Mouse (Mus musculus) thymus, postnatal 14 days (tissue): ENCODE measurements around the gene Pir.

ENCODE experiments used
- DNase-seq: peaks from one replicate; pipeline ENCODE4 v3.0.0; 2021

Pir gene

DNA sequence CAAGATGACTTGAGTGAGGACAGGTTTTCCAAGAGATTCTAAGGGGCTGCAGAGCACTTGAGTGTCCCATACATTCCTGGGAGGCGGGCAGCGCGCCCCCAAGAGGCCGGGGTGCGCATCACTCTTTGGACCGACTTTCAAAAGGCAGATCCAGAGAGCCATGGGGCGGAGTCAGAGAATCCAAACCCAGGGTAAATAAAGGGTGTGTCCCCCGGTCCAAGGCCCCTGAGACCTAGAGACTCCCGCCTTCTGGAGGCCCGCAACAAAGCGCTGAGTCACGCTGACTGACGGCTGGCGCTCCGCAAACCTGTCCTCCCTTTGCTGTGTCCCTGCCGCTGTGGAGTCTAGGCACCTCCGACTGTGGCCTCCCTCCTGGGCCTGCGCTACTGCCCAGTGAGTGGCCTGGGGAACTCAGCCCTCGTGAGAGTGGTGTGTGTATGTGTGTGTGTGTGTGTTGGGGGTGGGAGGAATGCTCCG lies at the start of gene Pir:
TSS of gene Pir (plus strand) at position 87 of the 477 bp plus-strand sequence.
- DNase-seq, result peak; percentile 12

DNA sequence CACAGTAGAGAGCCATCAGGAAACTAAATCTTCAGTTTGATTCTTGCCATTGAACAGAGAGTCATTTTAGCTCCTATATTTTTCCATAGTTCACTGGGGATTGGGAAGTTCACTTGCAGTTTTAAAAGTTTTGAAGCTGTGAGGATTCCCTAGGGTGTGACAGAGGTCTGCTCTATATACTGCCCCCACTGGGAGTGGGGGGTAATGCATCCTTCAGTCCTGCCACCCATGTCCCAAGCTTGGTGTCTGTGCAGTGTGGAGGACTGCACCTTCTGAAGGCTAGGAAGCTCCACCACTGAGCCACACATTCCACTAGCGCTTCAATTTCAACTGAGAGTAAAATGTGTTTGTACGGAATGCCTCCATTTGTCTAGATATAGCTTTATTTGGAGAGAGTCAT lies 47.2 kb upstream of the Pir start:
- peak; percentile 24 for DNase-seq

- DNase-seq, result no peak
Observed at GRCm38 (mm10) chrX:164233380-164233779, 35.8 kb upstream of the Pir start.

DNA sequence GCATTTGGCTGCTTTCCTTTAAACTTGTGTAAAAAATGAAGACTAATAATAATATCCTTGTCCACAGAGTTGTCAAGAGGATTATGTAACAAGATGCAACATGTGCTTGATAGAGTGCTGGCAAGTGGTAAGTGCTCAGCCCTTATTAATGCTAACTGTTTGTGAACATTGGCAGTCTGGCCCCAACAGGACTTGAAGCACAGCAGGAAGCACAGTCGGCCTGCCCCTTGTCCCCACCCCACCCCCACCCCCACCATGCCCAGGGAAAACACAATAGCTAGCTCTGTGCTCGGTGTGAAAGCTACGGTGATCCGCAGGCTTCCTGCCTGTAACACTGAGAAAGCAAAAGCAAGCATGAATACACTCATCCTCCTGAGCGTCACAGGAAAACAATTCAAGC lies 23.5 kb upstream of the Pir start:
- no peak for DNase-seq

GRCm38 (mm10) chrX:164246722-164247121 lies 22.4 kb upstream of the Pir start:
- DNase-seq, result no peak

GRCm38 (mm10) chrX:164256527-164256926 lies 12.6 kb upstream of the Pir start:
- no peak for DNase-seq

DNA sequence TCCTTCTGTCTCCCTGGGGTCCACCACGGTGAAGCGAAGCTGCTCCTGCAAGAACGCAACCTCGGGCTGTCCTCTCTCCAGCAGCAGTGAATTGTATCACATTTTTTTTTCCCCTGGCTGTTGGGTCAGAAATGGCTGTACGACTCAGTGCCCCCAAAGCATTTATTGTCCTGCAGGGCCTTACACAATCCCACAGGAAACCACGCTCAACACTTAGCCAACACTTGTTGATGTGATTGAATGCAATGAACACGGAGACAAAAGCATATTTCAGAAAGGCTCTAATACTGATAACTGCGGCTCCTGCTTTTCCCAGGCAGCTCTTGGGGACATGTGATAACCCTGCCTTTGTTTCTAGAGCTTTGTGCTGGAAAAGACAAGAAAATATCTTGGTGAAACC lies 11.1 kb upstream of the Pir start, which contains the start of gene Bmx:
TSS of gene Bmx (minus strand) at position 137 of the 400 bp plus-strand sequence.
- no peak for DNase-seq

- DNase-seq, result no peak
Observed at GRCm38 (mm10) chrX:164258662-164259061, 10.5 kb upstream of the Pir start.

DNA sequence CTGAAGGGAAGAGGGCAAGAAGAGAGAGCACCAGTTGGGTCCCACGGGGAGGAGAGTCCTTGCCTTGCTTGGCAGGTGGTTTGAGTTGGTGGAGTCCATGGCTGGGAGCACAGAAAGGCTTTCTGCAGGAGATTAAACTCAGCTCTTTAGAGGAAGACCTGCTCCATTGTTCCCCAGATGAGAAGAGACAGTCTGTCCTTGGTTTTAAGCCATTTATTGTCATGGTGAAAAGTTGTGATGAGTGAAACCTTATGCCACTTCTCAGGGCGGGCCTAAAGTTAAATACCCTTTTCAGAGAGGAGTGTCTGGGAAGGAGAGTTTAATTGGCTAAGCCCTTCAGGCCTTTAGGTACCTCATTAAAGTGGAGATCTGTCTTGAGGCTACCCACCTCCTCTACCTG lies 6.9 kb upstream of the Pir start:
- no peak for DNase-seq

DNA sequence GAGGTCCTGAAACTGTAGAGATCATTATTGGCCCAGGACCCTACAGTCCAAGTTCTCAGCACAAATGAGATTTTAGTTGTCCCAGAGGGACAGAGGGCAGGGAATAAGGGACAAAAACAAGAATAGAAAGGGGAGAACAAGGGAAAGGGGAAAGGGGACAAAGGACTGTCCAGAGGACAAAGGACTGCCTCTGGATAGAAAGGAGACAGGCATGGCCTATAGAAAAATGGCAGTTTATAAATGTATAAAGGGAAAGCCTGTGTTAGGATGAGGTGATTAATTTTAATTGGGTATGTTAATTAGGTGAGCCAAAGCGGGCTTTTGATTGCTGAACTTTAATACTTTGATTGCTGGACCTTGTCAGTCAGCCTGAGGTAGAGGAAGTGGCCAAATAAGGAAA lies 4.3 kb upstream of the Pir start:
- no peak for DNase-seq

DNA sequence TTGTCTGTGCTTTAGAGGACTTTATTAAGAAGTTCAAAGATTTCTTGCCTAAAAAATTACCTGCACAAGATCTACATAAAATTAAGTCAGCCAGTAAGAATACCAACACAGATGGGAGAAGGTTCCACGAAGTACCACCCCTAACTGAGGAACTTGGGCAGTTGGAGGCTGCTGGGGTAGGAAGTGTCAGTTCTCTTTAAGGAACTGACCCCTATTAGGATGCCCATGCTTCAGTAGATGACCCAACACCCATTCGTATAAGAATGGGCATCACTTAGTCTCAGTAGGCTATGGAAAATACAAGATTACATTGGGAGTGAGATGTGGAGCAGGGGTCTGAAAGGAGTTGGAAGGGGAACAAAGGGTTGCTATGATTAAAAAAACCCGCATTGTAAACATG lies 1.4 kb downstream of the Pir start:
- DNase-seq, result no peak

DNA sequence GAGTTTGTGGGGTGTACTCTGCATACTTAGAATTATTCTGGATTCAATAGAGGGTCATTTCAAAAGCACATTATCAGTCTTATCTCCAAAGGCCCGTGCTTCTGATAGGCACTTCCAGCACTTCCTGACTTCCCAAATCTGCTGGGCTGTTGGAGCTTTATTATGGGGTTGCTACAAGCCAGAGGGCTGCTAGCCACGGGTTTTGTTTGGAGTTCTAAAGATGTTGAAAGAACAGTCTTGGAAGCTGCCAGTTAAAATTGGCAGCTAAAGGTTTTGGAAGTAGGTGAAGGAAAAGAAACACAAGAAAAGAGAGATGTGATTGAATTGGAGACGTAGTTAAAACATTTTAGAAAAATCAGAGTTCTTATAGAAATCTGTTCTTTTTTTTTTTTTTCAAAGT lies 6.4 kb downstream of the Pir start:
- no peak for DNase-seq

DNA sequence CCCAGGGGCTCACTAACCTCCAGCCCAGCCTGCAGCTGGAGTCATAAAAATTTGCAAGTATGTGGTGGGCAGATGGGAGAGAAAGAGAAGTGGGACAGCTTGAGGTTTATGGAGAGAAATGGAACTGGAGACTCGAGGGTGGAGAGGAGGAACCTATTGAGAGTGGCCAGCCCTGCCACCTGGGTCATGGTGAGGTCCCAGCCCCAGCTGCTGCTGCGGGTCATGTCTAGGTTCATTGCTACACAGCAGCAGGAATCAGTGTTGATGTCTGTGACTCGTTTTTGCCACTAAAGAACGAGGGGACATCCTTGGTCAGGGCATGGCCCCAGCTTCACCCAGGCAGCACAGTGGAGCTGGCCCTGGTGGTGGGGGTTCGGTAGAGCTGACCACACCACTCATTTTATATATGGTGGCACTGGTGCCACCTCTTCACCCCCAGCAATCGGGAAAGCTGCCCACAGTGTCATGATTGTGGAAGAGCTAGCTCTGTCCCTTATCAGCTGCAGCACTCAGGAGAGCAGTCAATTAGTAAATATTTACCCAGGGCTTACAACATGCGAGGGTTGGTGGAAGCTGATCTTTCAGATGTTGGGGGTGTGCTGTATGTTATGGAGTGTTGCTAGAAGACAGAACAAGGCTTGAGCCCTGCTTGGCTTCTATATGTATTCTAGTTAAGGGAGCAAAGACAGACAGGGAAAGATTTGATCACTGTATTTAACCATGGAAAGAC lies 11.9 kb downstream of the Pir start:
- DNase-seq, result no peak

DNA sequence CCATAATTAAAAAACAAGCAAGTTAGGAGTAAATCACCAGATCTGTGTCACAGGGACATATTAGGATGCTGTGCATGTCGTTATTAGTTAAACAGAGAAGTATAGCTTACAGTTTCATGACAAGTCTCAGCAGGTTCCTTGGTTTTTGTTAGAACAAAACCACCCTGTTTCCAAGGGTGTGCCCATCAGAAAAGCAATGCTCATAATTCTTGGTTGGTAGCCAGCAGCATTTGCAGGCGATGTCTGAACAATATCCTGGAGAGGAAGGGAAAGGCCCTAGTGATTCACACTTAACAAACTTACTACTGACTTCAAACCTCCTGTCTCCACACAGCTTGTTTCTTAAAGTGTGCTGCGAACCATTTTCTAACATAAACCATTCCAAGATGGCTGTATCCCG lies 14.6 kb downstream of the Pir start:
- no peak for DNase-seq

DNA sequence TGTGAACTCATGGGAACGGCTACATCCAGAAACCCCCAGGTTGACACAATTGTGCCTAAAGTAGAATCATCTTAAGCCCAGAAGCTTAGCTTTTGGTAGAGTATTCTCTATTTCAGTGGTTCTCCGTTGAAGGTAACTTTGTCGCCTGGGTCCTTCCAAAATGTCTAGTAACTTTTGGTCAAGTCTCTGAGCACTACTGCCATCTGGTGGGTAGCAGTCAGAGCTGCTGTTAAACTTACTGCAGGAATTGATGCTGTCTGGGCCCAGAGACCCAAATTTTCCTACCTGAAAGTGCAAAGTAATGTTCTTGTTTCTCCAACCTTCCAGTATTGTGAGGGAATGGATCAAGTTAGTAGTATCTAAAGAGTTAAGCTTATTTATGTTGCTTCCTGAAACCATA lies 17.9 kb downstream of the Pir start:
- peak; percentile 6 for DNase-seq

GRCm38 (mm10) chrX:164291147-164291546 lies 22.0 kb downstream of the Pir start:
- no peak for DNase-seq

DNA sequence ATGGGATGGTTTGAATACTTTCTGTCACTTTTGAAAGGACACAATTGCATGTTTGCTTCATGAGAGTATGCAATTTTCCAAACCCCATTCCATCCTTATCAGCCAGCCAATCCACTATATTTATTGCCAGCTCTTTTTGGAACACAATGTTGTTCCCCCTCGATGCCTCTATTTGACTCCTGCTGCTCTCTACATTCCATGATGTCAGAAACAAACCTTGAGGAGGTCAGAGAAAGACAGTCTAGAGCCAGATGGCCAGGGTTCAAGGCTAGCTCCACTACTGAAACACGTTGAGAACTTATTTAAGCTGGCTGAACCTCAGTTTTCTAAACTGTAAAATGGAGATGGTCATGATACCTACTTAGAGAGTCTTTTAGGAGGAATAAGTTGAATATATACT lies 37.1 kb downstream of the Pir start:
- no peak for DNase-seq

DNA sequence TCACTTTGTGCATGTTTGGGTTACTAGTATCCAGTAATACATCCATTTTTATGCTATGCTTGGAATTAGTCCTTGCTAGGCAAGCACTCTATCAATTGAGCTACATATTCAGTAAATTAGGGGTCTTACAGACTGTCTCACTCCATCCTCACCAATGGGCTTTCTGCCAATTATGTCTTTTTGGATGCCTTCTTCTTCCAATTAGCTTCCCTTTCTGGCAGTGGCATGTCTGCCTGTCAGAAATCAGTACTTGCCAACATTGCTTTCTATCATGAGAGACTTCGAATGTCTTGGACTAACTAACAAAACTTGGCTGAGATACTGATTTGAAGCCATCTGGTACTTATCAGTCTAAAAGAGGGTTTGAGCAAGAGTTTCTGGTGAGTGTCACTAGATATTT lies 44.7 kb downstream of the Pir start:
- no peak for DNase-seq

DNA sequence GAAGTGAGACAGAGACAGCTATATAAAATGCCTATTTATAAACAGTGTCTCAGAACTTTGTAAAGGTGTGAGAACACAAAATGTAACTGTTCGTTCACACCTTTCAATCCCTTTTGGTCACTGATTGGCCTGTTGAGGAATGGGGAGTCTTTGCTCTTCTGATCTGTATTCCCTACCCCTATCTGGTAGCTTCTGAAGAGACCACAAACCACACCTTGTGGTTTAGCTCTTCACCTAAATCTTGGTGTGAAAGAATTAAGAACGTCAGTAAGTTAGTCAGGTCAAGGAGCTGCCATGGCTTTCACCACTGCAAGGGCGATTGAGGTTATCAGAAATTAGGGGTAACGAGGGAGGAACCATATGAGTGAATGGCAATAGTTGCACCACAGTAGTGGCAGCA lies 49.4 kb downstream of the Pir start:
- DNase-seq, result no peak

- no peak for DNase-seq
Observed at GRCm38 (mm10) chrX:164320031-164320430, 50.9 kb downstream of the Pir start.

DNA sequence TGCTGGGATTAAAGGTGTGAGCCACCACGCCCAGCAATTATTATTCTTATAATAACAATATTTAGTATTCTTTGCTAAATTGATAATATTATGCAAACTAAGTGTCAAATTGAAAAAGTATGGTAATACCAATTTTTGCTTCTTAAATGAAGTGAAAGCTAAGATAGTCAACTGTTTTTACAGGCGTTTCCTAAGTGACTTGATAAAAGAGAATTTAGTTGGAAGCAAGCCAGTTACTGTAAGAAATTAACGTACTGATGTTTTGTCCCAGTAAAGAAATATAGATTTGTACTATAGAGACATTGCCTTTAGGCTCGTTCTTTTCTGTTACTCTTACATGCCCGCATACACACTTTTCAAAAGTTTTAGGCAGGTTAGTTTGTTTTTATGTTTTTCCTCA lies 53.3 kb downstream of the Pir start:
- DNase-seq, result no peak

- DNase-seq, result no peak
Observed at GRCm38 (mm10) chrX:164323391-164323913, 54.3 kb downstream of the Pir start.

GRCm38 (mm10) chrX:164330351-164330750 lies 61.2 kb downstream of the Pir start:
- DNase-seq, result no peak

- DNase-seq, result no peak
Observed at GRCm38 (mm10) chrX:164330766-164331165, 61.6 kb downstream of the Pir start.

GRCm38 (mm10) chrX:164338591-164338990 lies 69.4 kb downstream of the Pir start:
- DNase-seq, result no peak
